8 mouse cellular contexts compared by ENCODE assay signal in genomic region chr11:87426121-87426449, GRCm38 (mm10). TPM values are rescaled to one million over a fixed set of nuclear protein-coding genes. Genes with fewer than 3 reads are reported as not detected.
DNase-seq lines count a peak whose midpoint lies in the region; ATAC-seq and TF ChIP-seq lines count a peak whose summit lies in the region.

No protein-coding gene starts in this region.

- H3K4me2 ChIP-seq in kidney, postnatal 0 days (ENCODE audit: low read length) = peak overlapping the region; percentile 50
- H3K4me2 ChIP-seq in embryonic facial prominence, embryonic 13.5 days = peak overlapping the region; percentile 56
- H3K4me2 ChIP-seq in intestine, embryonic 15.5 days (replicated peaks) = peak overlapping the region; percentile 43
- peak overlapping the region; percentile 86 for H3K4me2 ChIP-seq in myocyte (ENCODE audit: low read depth)

- no peak for DNase-seq in kidney, postnatal 0 days (ENCODE audit: low spot score)
- no peak for DNase-seq in kidney, postnatal 14 days
- no peak for DNase-seq in ovary, adult 18-20 months (ENCODE audit: low spot score)
- DNase-seq in cerebellum, adult 9-11 months = no peak
- DNase-seq in cerebellum, postnatal 4 days (ENCODE audit: low spot score in 2 of 2) = no peak

- ATAC-seq in kidney, postnatal 0 days (replicated peaks; ENCODE audit: low FRiP score, low read depth) = no peak; the same call in 1 of the 2 replicates
- ATAC-seq in embryonic facial prominence, embryonic 13.5 days (ENCODE audit: insufficient number of reproducible peaks, insufficient read depth, low FRiP score, low TSS enrichment, low read depth) = no peak
- ATAC-seq in intestine, embryonic 15.5 days = no peak; the same call in 1 of the 2 replicates

- H3K9ac ChIP-seq in kidney, postnatal 0 days (ENCODE audit: low read depth, low read length) = peak overlapping the region; percentile 52
- H3K9ac ChIP-seq in embryonic facial prominence, embryonic 13.5 days = peak overlapping the region; percentile 52
- H3K9ac ChIP-seq in intestine, embryonic 15.5 days = no peak overlapping the region

- peak overlapping the region; percentile 73; the same call in 1 of the 2 replicates for H3K27ac ChIP-seq in kidney, postnatal 0 days
- peak overlapping the region; percentile 87 for H3K27ac ChIP-seq in embryonic facial prominence, embryonic 13.5 days
- H3K27ac ChIP-seq in intestine, embryonic 15.5 days = 0 out of 2 replicates have a peak overlapping the region, but pooled peaks have one; percentile 0

- 0% methylated on average over 7 of the region's 7 CpGs for WGBS in kidney, postnatal 0 days
- WGBS in embryonic facial prominence, embryonic 13.5 days = under 1% methylated on average over 7 of the region's 7 CpGs
- WGBS in intestine, embryonic 15.5 days = under 1% methylated on average over 7 of the region's 7 CpGs

- no peaks in the 10 kb centered on the region for H3K4me1 ChIP-seq in kidney, postnatal 0 days (replicated peaks; ENCODE audit: insufficient read depth, low read length)
- peaks cover 9% of the 10 kb centered on the region; the same call in 1 of the 2 replicates for H3K4me1 ChIP-seq in embryonic facial prominence, embryonic 13.5 days
- no peaks in the 10 kb centered on the region; the same call in 1 of the 2 replicates for H3K4me1 ChIP-seq in intestine, embryonic 15.5 days (replicated peaks)

- H3ac ChIP-seq in myocyte (ENCODE audit: control insufficient read depth, insufficient read length) = no peak overlapping the region

- H3K9me3 ChIP-seq in kidney, postnatal 0 days (replicated peaks; ENCODE audit: low read length) = no peaks in the 10 kb centered on the region
- no peaks in the 10 kb centered on the region for H3K9me3 ChIP-seq in embryonic facial prominence, embryonic 13.5 days
- H3K9me3 ChIP-seq in intestine, embryonic 15.5 days = no peaks in the 10 kb centered on the region

- peak overlapping the region; percentile 15; the same call in 1 of the 2 replicates for H3K4me3 ChIP-seq in kidney, postnatal 0 days (replicated peaks; ENCODE audit: low read depth, low read length)
- H3K4me3 ChIP-seq in embryonic facial prominence, embryonic 13.5 days = peak overlapping the region; percentile 40
- H3K4me3 ChIP-seq in intestine, embryonic 15.5 days (replicated peaks) = peak overlapping the region; percentile 18
- peak overlapping the region; percentile 11 for H3K4me3 ChIP-seq in myocyte

- H3K36me3 ChIP-seq in kidney, postnatal 0 days (ENCODE audit: insufficient read depth, low read length) = no peaks in the 10 kb centered on the region
- H3K36me3 ChIP-seq in embryonic facial prominence, embryonic 13.5 days = no peaks in the 10 kb centered on the region
- no peaks in the 10 kb centered on the region for H3K36me3 ChIP-seq in intestine, embryonic 15.5 days
- no peaks in the 10 kb centered on the region for H3K36me3 ChIP-seq in myocyte (ENCODE audit: control insufficient read depth, insufficient read depth)

- TF ChIP-seq CTCF in kidney, postnatal 0 days (IDR thresholded peaks at IDR 0.05; ENCODE audit: low read depth) = no peak

- no peak for TF ChIP-seq POLR2A in myocyte (IDR thresholded peaks at IDR 0.05; ENCODE audit: insufficient read length, low read depth)

- no peaks in the 10 kb centered on the region for H3K79me2 ChIP-seq in myocyte (ENCODE audit: control insufficient read depth, insufficient read depth)

- no peaks in the 10 kb centered on the region for H3K27me3 ChIP-seq in kidney, postnatal 0 days (ENCODE audit: insufficient read depth, low read length)
- no peaks in the 10 kb centered on the region for H3K27me3 ChIP-seq in embryonic facial prominence, embryonic 13.5 days
- H3K27me3 ChIP-seq in intestine, embryonic 15.5 days (replicated peaks) = no peaks in the 10 kb centered on the region
- H3K27me3 ChIP-seq in myocyte (ENCODE audit: control insufficient read depth, insufficient read depth, insufficient read length) = no peaks in the 10 kb centered on the region

TF ChIP-seq in myocyte, 11 proteins besides CTCF, POLR2A, EP300 and RAD21:
- TF ChIP-seq E2F4 (IDR thresholded peaks at IDR 0.05; ENCODE audit: insufficient read depth) = no peak
- TF ChIP-seq USF1 (IDR thresholded peaks at IDR 0.05; ENCODE audit: low read depth) = no peak
- TF ChIP-seq SRF (IDR thresholded peaks at IDR 0.05; ENCODE audit: control insufficient read depth, insufficient read length, low read depth) = no peak
- TF ChIP-seq TCF3 (IDR thresholded peaks at IDR 0.05; ENCODE audit: insufficient read length, low read depth) = no peak
- no peak for TF ChIP-seq CEBPB (IDR thresholded peaks at IDR 0.05; ENCODE audit: insufficient read depth, poor library complexity, severe bottlenecking)
- no peak for TF ChIP-seq TCF12 (IDR thresholded peaks at IDR 0.05; ENCODE audit: insufficient read depth, poor library complexity, severe bottlenecking)
- no peak for TF ChIP-seq MYOG (IDR thresholded peaks at IDR 0.05; ENCODE audit: control insufficient read depth in 1 of 3, insufficient read depth in 1 of 3, insufficient read length in 2 of 3, low read depth in 2 of 3)

RNA-seq across cellular contexts. Expression of gene Tex14, which starts 21.2 kb away (rescaled TPM):
- polyA plus RNA-seq in kidney, postnatal 0 days (2015; fragmentation: Nextera tagmentation; extraction: Ambion mirVana) = 0.55 and 0.57 TPM in 2 replicates
- polyA plus RNA-seq in embryonic facial prominence, embryonic 13.5 days (2015; fragmentation: Nextera tagmentation; extraction: Ambion mirVana) = 0.04 and 0.26 TPM in 2 replicates
- polyA plus RNA-seq in intestine, embryonic 15.5 days (2015; fragmentation: Nextera tagmentation; extraction: Ambion mirVana) = 0.37 and 0.96 TPM in 2 replicates
- polyA plus RNA-seq in myocyte (2012; fragmentation: generic; extraction: Trizol) = 0.13 TPM

RNA-seq across cellular contexts. Expression of gene Rad51c, which starts 21.3 kb away (rescaled TPM):
- 3.5 and 4.7 TPM in 2 replicates for polyA plus RNA-seq in kidney, postnatal 0 days (2015; fragmentation: Nextera tagmentation; extraction: Ambion mirVana)
- polyA plus RNA-seq in embryonic facial prominence, embryonic 13.5 days (2015; fragmentation: Nextera tagmentation; extraction: Ambion mirVana) = 8.2 and 9.3 TPM in 2 replicates
- polyA plus RNA-seq in intestine, embryonic 15.5 days (2015; fragmentation: Nextera tagmentation; extraction: Ambion mirVana) = 6.3 and 7.0 TPM in 2 replicates
- 3.5 TPM for polyA plus RNA-seq in myocyte (2012; fragmentation: generic; extraction: Trizol)

Comparison
In these comparisons a context has a peak if more than half of its experiments do, and no peak if none do; other contexts are left out.
1. H3K27ac ChIP-seq: peak in every context shown above with its lines; median percentile 87 in embryonic facial prominence, embryonic 13.5 days; 73 in kidney, postnatal 0 days; 0 in intestine, embryonic 15.5 days.